13 mouse cellular contexts compared by ENCODE assay signal in the genomic region with DNA sequence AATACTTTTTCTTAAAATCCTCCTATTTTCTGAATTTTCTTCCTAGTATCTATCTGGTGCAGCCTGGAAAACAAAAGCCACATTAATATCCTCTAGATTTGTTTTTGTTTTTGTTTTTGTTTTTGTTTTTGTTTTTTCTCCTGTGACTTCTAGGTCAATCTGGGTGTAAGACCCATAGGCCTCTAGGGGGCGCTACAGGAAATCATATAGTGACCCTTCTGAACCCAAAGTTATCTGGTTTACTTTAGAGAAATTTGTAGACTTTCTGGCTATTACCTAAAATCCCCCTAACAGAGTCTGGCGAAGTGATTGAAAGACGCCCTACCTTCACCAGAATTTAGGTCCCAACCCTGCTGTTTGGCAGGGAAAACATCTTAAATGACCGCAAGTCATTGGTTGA. TPM values are rescaled to one million over a fixed set of nuclear protein-coding genes. Genes with fewer than 3 reads are reported as not detected.
"Had no signal": no experiment of that assay in that cellular context is flagged by ENCODE, and none has a peak within 500 bp of the region (broad histone marks: within the 10 kb centered on the region; RNA-seq: fewer than 3 reads in every experiment).

No protein-coding gene starts in this region.

- H3K27me3 ChIP-seq: liver, embryonic 12.5 days; lung, embryonic 15.5 days; neural tube, embryonic 12.5 days had no signal

- H3K9ac ChIP-seq: liver, embryonic 12.5 days; lung, embryonic 15.5 days; neural tube, embryonic 12.5 days had no signal

- H3K4me3 ChIP-seq: limb, embryonic 10.5 days; liver, embryonic 12.5 days; lung, embryonic 15.5 days; myocyte; neural tube, embryonic 12.5 days had no signal

- DNase-seq: kidney, adult 8-10 months; kidney, postnatal 25 days; midbrain, embryonic 14.5 days; thymus, adult 18-20 months; thymus, postnatal 14 days had no signal

- H3K4me2 ChIP-seq: liver, embryonic 12.5 days; lung, embryonic 15.5 days; neural tube, embryonic 12.5 days had no signal

- H3K4me1 ChIP-seq: limb, embryonic 10.5 days; liver, embryonic 12.5 days; lung, embryonic 15.5 days; neural tube, embryonic 12.5 days had no signal

- H3K36me3 ChIP-seq: limb, embryonic 10.5 days; liver, embryonic 12.5 days; lung, embryonic 15.5 days; neural tube, embryonic 12.5 days had no signal

- H3K9me3 ChIP-seq: limb, embryonic 10.5 days; liver, embryonic 12.5 days; lung, embryonic 15.5 days; neural tube, embryonic 12.5 days had no signal

- ATAC-seq: liver, embryonic 12.5 days had no signal

- H3K27ac ChIP-seq: limb, embryonic 10.5 days; liver, embryonic 12.5 days; lung, embryonic 15.5 days; neural tube, embryonic 12.5 days had no signal

RNA-seq across cellular contexts. Expression of a gene that starts 35.9 kb away (rescaled TPM):
- polyA plus RNA-seq: kidney, embryonic 16.5 days; limb, embryonic 10.5 days; limb, embryonic 14.5 days; liver, embryonic 12.5 days; liver, embryonic 16.5 days; lung, embryonic 15.5 days; midbrain, embryonic 14.5 days; myocyte; neural tube, embryonic 12.5 days had no signal
